Mouse (Mus musculus) embryonic facial prominence, embryonic 13.5 days (tissue): ENCODE results near the gene Inhbc. TPM values are rescaled to one million over a fixed set of nuclear protein-coding genes. Genes with fewer than 3 reads are reported as not detected.

Experiments
- ATAC-seq: fragments of 200-750 bp; cut with Nextera tagmentation; 2 replicates; pipeline ENCODE4 v1.8.0; 2017; ENCODE audit warnings: low read depth; ENCODE audit not compliant: insufficient number of reproducible peaks, insufficient read depth, low FRiP score, low TSS enrichment
- H3K27ac ChIP-seq: fragments of 300-500 bp; sonication (generic); 2 replicates; pipeline ENCODE4 v1.5.1; 2015; ENCODE audit warnings: moderate library complexity, mild to moderate bottlenecking, inconsistent platforms
- H3K27me3 ChIP-seq: fragments of 300-500 bp; sonication (generic); 2 replicates; pipeline ENCODE4 v1.6.1; 2015; ENCODE audit warnings: mild to moderate bottlenecking, inconsistent platforms
- H3K36me3 ChIP-seq: fragments of 300-500 bp; sonication (generic); 2 replicates; pipeline ENCODE4 v1.6.1; 2015; ENCODE audit warnings: mild to moderate bottlenecking, inconsistent platforms
- H3K4me1 ChIP-seq: fragments of 300-500 bp; sonication (generic); 2 replicates; pipeline ENCODE4 v1.6.1; 2015; ENCODE audit warnings: inconsistent platforms
- H3K4me2 ChIP-seq: fragments of 300-500 bp; sonication (generic); 2 replicates; pipeline ENCODE4 v1.6.1; 2015; ENCODE audit warnings: moderate library complexity, mild to moderate bottlenecking, inconsistent platforms
- H3K4me3 ChIP-seq: fragments of 300-500 bp; sonication (generic); 2 replicates; pipeline ENCODE4 v1.5.1; 2015; ENCODE audit warnings: mild to moderate bottlenecking, inconsistent platforms
- H3K9ac ChIP-seq: fragments of 300-500 bp; sonication (generic); 2 replicates; pipeline ENCODE4 v1.6.1; 2015; ENCODE audit warnings: mild to moderate bottlenecking, inconsistent platforms
- H3K9me3 ChIP-seq: fragments of 300-500 bp; sonication (generic); 2 replicates; pipeline ENCODE4 v1.6.1; 2016; ENCODE audit warnings: inconsistent platforms
- WGBS: fragments of 180-500 bp; shearing (Covaris S2); methylation state at CpG from one replicate; pipeline ENCODE4 v1.1.7; 2015; ENCODE audit warnings: mixed read lengths; 5-methylcytosine and 5-hydroxymethylcytosine counted together
- polyA plus RNA-seq: library from polyadenylated mRNA; unstranded; fragments of >200 nt; fragmentation: Nextera tagmentation; extraction: Ambion mirVana; gene quantifications from 2 replicates; pipeline ENCODE4 v1.2.1, GENCODE M21; 2015

Gene Inhbc
- polyA plus RNA-seq, 1 experiment from 2014 or later = not detected

DNA sequence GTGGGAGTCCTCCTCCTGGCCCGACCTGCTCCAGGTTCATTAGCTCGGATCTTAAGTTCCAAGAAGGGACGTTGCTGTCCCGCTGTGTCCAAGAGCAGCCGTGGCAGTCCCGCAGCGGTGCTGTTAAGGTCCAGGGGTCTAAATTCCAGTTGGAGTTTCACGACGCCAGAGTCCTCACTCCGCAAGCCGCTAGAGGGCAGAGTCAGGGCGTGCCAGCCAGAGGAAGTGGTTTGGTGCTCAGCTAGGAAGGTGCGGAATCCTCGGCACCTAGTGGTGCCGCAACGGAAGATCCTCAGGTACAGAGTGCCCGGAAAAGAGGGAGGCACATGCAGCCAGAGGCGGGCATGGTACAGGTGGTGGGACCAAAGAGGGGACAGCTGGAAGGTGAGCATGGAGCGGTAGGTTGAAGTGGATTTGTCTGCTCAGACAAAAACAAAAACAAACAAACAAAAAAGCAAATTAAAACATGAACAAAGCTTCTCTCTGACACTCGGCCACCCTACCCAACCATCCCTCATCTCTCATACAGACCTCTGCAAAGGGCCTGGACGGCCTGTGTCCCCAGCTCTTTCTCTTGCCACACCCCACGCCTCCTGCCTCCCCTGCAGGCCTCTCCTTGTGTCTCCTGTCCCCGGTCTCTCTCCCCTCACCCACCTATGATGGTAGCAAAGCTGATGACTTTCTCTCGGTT is 19.5 kb downstream of the Inhbc start:
- H3K9me3 ChIP-seq = no peaks in the 10 kb centered on the region
- H3K36me3 ChIP-seq = no peaks in the 10 kb centered on the region
- H3K27me3 ChIP-seq = 0 out of 2 replicates have a peak, but pooled peaks cover 4% of the 10 kb centered on the region
- peak overlapping the region; percentile 35 for H3K4me3 ChIP-seq
- H3K4me1 ChIP-seq = peaks cover 10% of the 10 kb centered on the region; the same call in 1 of the 2 replicates
- H3K4me2 ChIP-seq = peak overlapping the region; percentile 62
- H3K27ac ChIP-seq = no peak overlapping the region
- 11% methylated on average over 24 of the region's 24 CpGs for WGBS
- H3K9ac ChIP-seq = peak overlapping the region; percentile 71
- ATAC-seq = peak; percentile 35; the same call in 1 of the 2 replicates

DNA sequence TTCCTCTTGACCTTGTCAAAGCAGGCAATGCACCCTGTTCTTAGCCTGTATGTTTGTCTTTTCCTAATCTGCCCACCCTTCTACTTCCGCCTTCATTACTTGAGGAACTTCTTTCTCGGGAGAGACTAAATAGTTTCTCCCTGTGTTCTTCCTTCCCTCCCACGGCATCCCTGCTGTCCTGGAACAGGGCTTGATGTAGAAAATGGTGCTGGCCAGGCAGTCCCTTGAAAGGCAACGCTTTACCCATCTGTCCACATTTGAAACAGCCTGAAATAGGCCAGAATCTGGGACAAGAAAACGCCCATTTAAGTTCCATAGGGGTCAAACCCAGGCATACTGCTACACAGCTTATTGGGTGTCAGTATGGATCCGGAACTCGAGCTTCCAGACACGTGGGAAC is 20.4 kb downstream of the Inhbc start:
- 71% methylated on average over 8 of the region's 8 CpGs for WGBS
- H3K4me3 ChIP-seq = no peak overlapping the region
- no peak overlapping the region for H3K27ac ChIP-seq
- H3K4me1 ChIP-seq = peaks cover 10% of the 10 kb centered on the region; the same call in 1 of the 2 replicates
- no peaks in the 10 kb centered on the region for H3K36me3 ChIP-seq
- H3K9ac ChIP-seq = peak overlapping the region; percentile 40; the same call in 1 of the 2 replicates
- H3K9me3 ChIP-seq = peaks cover 3% of the 10 kb centered on the region; the same call in 1 of the 2 replicates
- H3K4me2 ChIP-seq = no peak overlapping the region
- 0 out of 2 replicates have a peak, but pooled peaks cover 4% of the 10 kb centered on the region for H3K27me3 ChIP-seq
- no peak for ATAC-seq

DNA sequence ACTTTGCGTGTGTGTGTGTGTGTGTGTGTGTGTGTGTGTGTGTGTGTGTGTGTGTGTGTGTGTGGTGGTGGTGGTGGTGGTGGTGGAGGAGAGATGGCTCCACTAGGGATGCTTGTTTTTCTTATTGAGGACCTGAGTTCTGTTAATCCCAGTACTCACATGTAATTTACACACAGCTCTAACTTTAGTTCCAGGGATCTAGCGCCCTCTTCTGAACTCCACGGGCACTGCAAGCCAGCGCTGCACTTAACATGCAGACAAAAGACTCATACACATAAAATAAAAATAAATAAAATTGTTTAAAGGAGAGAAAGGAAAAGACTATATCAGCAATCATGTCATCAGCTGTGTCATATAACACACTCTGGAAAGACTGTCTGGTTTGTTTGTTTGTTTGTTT is 21.3 kb downstream of the Inhbc start:
- Histone ChIP-seq H3K4me2 (no peak overlapping the region), H3K27me3 (no peaks in the 10 kb centered on the region), H3K36me3 (no peaks in the 10 kb centered on the region), H3K4me1 (peaks cover 10% of the 10 kb centered on the region; the same call in 1 of the 2 replicates), H3K9ac (no peak overlapping the region), H3K27ac (no peak overlapping the region), H3K9me3 (peaks cover 4% of the 10 kb centered on the region; the same call in 1 of the 2 replicates), H3K4me3 (no peak overlapping the region)
- 57% methylated on average over 4 of the region's 4 CpGs for WGBS
- ATAC-seq = no peak

DNA sequence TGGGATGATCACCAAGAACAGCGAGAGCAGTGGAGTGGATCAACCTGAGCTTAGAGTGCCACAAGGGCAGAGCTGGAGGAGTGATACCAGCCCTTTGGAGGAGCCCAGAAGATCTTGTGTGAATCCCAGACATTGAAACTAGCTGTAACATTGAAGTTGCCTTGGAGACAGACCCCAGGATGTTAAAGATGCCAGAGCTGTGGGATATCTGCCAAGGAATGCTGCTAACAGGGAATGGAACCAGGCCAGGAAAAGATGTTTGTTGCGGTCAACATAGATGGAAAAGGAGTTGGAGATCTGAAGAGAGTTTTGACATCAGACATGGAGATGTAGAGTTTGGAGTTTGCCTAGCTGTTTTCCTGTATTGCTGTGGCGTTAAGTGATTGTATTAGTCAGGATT is 24.1 kb downstream of the Inhbc start:
- no peak for ATAC-seq
- H3K27me3 ChIP-seq = no peaks in the 10 kb centered on the region
- peaks cover 20% of the 10 kb centered on the region for H3K4me1 ChIP-seq
- H3K4me2 ChIP-seq = no peak overlapping the region
- H3K9ac ChIP-seq = no peak overlapping the region
- no peaks in the 10 kb centered on the region for H3K36me3 ChIP-seq
- H3K9me3 ChIP-seq = peaks cover 4% of the 10 kb centered on the region; the same call in 1 of the 2 replicates
- no peak overlapping the region for H3K27ac ChIP-seq
- 87% methylated on average over 3 of the region's 3 CpGs for WGBS
- H3K4me3 ChIP-seq = no peak overlapping the region

DNA sequence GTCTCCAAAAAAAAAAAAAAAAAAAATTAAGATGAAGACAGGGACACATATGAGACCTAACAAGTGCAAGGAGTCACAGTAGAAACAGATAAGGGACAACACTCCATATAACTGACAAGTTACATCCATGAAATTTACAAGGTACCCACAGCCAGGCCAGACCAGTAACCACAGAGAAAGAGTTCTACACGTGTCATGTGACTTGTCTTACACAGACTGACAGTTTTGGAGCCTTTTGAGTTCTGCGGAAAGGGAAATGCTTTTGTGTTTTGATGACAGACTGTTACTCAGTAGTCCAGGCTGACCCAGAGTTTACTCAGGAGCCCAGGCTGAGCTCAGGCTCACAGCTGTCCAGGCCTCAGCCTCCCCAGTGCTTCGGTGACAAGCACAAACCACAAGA is 27.2 kb downstream of the Inhbc start:
- H3K27me3 ChIP-seq = no peaks in the 10 kb centered on the region
- H3K4me1 ChIP-seq = peaks cover 30% of the 10 kb centered on the region
- H3K9me3 ChIP-seq = peaks cover 4% of the 10 kb centered on the region; the same call in 1 of the 2 replicates
- 63% methylated on average over 3 of the region's 3 CpGs for WGBS
- ATAC-seq = no peak
- H3K4me3 ChIP-seq = no peak overlapping the region
- no peak overlapping the region for H3K27ac ChIP-seq
- H3K9ac ChIP-seq = no peak overlapping the region
- H3K36me3 ChIP-seq = no peaks in the 10 kb centered on the region
- no peak overlapping the region for H3K4me2 ChIP-seq

DNA sequence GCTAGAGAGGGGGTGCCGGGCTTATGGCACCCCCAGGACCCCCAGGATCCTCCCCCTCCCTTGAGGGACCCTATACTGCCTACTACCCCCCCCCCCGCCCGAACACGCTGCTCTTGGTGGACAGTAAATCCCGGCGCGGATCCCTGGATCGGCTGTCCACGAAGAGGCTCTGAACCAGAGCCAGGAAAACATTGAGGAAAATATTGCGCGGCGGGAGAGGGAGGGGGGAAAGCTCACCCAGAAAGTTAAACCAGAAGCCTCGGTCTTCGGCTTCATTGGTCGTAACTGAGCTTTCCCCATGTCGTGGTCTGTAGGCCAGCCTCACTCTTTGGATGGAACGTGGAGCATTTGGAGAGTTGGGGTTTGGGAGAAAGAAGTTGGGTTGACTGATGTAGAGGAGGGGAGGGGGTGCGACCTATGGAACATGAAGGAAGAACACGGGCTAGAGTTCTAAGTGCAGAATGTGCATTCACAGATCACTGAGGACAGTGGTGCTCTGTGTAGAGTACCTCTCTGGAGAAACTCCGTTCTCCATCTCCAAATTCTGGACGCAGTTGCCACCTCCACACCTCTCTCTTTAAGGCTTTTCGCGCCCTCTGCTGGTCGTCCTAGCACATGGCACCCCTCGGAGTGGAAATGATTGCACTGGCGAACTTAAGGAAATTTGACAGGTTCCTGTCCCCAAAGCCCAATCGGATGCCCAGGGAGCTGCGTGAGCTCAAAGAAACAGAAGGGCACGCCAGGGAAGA is 28.2 kb downstream of the Inhbc start, which contains the start of gene Gli1:
TSS of gene Gli1 (minus strand) at position 84 of the 749 bp plus-strand sequence.
- Histone ChIP-seq H3K27me3 (no peaks in the 10 kb centered on the region), H3K4me2 (peak within 1 kb of the TSS; percentile 85), H3K36me3 (peaks cover 6% of the 10 kb centered on the region), H3K4me3 (peak within 1 kb of the TSS; percentile 60), H3K9me3 (peaks cover 4% of the 10 kb centered on the region; the same call in 1 of the 2 replicates), H3K27ac (peak within 1 kb of the TSS; percentile 97), H3K4me1 (peaks cover 31% of the 10 kb centered on the region), H3K9ac (peak within 1 kb of the TSS; percentile 76)
- ATAC-seq = no peak
- WGBS = under 1% methylated on average over 29 of the region's 29 CpGs

DNA sequence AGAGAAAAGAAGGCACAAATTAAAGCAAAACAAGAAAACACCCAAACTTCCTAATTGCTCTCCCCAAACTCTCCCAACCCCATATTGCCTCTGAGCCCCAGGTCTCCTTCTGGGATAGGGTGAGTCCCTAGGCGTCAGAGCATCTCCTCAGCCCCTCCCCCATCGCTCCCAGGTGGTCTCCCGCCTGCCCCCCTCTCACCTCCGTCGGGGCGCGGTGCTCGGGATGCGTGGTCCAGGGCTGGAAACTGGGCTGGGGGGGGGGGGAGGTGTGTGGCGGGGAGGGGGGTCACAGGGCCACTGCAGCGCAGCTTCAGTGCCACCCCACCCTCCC is 28.9 kb downstream of the Inhbc start:
- ATAC-seq = no peak

DNA sequence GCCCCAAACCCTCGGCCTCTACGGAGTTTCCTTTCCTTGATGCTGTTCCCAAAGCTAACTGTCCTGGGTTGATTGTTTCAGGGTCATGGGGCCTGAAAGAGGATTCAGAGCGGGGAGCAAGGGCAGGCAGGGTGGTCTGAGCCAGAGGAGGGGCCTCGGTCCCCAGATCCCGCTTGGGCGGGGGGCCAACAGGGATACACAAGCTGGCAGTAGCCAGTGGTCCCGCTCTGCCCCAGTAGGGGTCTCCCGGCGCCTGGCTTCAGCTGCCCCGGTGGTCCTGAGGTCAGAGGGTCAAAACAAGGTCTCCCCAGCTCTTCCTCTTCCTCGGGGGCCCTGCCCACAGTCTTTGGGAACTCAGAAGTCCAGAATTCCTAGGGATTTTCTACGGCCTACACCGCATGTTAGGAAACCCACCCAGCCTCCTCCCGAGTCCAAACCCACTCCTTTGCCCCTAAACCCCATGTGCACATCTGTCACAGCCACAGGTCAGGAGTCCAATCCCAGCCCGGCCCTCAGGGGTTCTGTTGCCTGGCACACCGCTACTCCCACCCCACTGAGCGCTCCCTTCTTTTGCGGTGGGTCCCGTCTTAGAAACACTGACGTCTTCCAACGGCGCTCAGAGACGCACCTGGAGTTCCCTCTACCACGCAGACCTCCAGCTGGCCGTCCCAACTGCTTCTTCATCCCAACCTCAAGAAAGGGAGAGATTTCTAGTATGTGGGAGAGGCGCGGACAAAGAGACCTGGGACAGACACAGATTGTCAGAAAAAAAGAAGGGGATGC is 29.5 kb downstream of the Inhbc start:
- Histone ChIP-seq H3K4me3 (peak overlapping the region; percentile 60), H3K27me3 (no peaks in the 10 kb centered on the region), H3K4me1 (peaks cover 33% of the 10 kb centered on the region), H3K36me3 (peaks cover 19% of the 10 kb centered on the region), H3K27ac (peak overlapping the region; percentile 97), H3K9me3 (peaks cover 4% of the 10 kb centered on the region; the same call in 1 of the 2 replicates), H3K9ac (peak overlapping the region; percentile 76), H3K4me2 (peak overlapping the region; percentile 85)
- ATAC-seq = no peak
- WGBS = 0% methylated on average over 27 of the region's 27 CpGs

More for the DNA sequence above, 28.9 kb downstream of the Inhbc start:
- H3K27ac ChIP-seq = peak overlapping the region; percentile 97
- peak overlapping the region; percentile 85 for H3K4me2 ChIP-seq
- peaks cover 13% of the 10 kb centered on the region for H3K36me3 ChIP-seq
- H3K9ac ChIP-seq = peak overlapping the region; percentile 76
- H3K4me1 ChIP-seq = peaks cover 33% of the 10 kb centered on the region
- 1% methylated on average over 10 of the region's 11 CpGs for WGBS
- H3K27me3 ChIP-seq = no peaks in the 10 kb centered on the region
- peaks cover 4% of the 10 kb centered on the region; the same call in 1 of the 2 replicates for H3K9me3 ChIP-seq
- peak overlapping the region; percentile 60 for H3K4me3 ChIP-seq

DNA sequence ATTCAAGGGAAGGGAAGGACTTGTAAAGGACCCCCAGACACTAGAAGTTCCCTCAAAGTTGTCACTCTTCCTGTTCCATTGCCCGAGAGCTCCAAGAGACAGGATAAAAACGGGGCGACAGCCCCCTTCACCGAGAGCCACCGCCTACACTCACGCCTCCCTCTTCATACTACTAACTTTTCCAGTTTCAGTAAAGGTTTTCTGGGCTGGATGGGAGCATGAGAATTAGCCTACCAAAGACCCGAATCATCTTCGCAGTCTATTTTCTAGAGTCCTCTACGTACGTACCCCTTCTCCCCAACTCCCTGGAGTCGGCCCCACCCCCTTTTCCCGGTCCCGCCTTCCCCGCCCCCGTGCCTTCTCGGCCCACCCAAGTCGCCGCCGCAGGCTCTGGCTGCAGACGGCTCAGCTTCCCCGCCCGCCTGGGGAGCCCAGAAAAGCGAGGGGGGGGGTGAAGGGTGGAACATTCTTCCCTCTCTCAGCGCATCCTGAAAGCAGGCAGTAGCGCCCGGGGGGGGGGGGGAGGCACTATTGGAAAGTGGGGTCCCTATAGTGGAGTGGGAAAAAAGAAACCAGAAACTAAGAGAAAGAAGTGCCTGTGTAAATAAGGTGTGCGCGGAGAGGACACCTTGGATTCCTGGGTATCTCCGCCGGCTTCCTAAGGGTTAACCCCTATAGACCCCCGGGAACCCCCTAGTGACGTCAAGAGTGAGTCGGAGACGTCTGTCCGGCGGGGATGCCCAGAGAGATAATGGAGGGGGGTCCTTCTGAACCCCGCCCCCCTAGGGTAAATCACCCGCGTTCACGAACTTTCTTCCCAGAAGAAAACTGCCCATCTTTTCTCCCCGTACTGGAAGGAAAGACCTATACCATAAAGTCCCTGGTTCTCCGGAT is 30.3 kb downstream of the Inhbc start:
- H3K4me3 ChIP-seq = peak overlapping the region; percentile 60
- peak overlapping the region; percentile 85 for H3K4me2 ChIP-seq
- H3K9me3 ChIP-seq = peaks cover 2% of the 10 kb centered on the region; the same call in 1 of the 2 replicates
- peak overlapping the region; percentile 76 for H3K9ac ChIP-seq
- peaks cover 26% of the 10 kb centered on the region for H3K36me3 ChIP-seq
- H3K27ac ChIP-seq = peak overlapping the region; percentile 97
- H3K4me1 ChIP-seq = peaks cover 33% of the 10 kb centered on the region
- peak; percentile 45 for ATAC-seq
- no peaks in the 10 kb centered on the region for H3K27me3 ChIP-seq
- WGBS = under 1% methylated on average over 40 of the region's 42 CpGs

DNA sequence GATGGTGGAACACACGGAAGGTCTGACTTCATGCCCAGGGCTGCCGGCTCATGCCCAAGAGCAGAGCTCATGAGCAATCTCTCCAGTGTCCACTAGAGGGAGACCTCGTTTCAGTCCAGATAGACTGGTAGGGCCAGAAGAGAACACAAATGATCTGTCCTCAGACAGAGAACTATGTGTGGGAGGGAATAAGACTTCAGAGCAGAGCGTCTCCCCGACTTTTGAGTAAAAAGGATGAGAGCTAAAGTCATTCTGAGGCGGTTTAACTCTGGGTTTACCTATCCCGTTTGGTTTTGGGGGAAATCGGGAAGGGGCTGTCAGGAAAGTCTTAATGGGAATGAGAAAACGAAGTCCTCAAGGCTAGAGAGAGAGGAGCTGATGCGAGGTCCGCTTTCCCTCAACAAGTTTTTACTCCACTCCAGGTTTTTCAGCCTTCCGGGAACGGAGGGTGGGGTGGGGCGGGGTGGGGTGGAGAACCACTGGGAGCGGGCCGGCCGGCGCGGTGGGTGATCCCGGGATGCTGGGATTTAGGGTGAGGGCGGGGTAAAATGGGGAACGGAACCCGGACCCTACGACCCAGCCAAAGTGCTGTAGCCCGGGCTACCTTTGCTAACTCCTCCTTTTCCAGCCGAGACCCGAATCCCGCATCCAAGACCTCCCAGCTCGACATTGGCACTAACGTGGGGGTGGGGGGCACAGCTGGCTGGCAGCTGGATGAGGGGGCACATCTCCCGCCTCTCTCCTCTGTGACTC is 31.1 kb downstream of the Inhbc start:
- ATAC-seq = peak; percentile 63
- Histone ChIP-seq H3K27me3 (no peaks in the 10 kb centered on the region), H3K9ac (peak overlapping the region; percentile 76), H3K36me3 (peaks cover 34% of the 10 kb centered on the region), H3K4me1 (peaks cover 33% of the 10 kb centered on the region), H3K4me3 (peak overlapping the region; percentile 60), H3K9me3 (no peaks in the 10 kb centered on the region), H3K4me2 (peak overlapping the region; percentile 85), H3K27ac (peak overlapping the region; percentile 97)
- 0% methylated on average over 31 of the region's 31 CpGs for WGBS
